ENCODE assay signal across 8 mouse cellular contexts in the genomic region with DNA sequence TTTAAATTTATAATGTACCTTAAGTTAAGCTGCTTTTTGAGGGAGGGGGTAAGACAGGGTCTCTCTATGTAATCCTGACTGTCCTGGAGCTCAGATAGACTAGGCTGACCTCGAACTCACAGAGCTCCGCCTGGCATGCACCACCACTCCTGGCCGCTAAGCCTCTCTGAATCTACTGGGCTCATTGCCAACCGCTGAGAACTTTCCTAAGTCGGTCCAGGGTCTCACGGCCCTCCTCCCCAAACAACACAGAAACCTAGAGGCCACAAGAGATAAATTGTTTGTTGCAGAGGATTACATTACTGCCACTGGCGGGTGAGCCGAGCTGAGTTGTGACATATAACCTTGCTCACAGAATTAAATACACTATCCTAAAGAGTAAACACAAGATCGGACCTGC. TPM values are rescaled to one million over a fixed set of nuclear protein-coding genes. Genes with fewer than 3 reads are reported as not detected.
DNase-seq lines count a peak whose midpoint lies in the region; ATAC-seq lines count a peak whose summit lies in the region.

No protein-coding gene starts in this region.

- H3K36me3 ChIP-seq in heart, embryonic 16.5 days (ENCODE audit: control insufficient read depth, insufficient read depth): no peaks in the 10 kb centered on the region; the same call in 1 of the 2 replicates

- no peak overlapping the region for H3K9ac ChIP-seq in heart, embryonic 16.5 days (ENCODE audit: low read length)

- ATAC-seq in heart, embryonic 16.5 days (replicated peaks; ENCODE audit: extremely low read depth, insufficient read depth, low FRiP score): no peak

- H3K4me3 ChIP-seq in heart, embryonic 16.5 days (ENCODE audit: low read length): peak overlapping the region; percentile 72

- peak overlapping the region; percentile 87 for H3K4me2 ChIP-seq in heart, embryonic 16.5 days (ENCODE audit: low read depth, low read length)

- H3K27me3 ChIP-seq in heart, embryonic 16.5 days (ENCODE audit: control insufficient read depth, insufficient read depth, low read length): no peaks in the 10 kb centered on the region; the same call in 1 of the 2 replicates

- H3K27ac ChIP-seq in heart, embryonic 16.5 days (ENCODE audit: low read length): peak overlapping the region; percentile 51; the same call in 1 of the 2 replicates

- 18% methylated on average over 9 of the region's 9 CpGs for WGBS in heart, embryonic 16.5 days

- peak; percentile 7 for DNase-seq in thymus, postnatal 0 days (ENCODE audit: low spot score)
- no peak for DNase-seq in thymus, postnatal 10 days (ENCODE audit: low spot score in 2 of 2)
- DNase-seq in embryo, embryonic 10.5 days (ENCODE audit: low spot score): peak; percentile 63
- peak; percentile 66 for DNase-seq in kidney, postnatal 10 days
- DNase-seq in lung, postnatal 4 days: peak; percentile 30 to 42
- DNase-seq in skeletal muscle tissue, adult 2 months (ENCODE audit: low read depth, low spot score): peak; percentile 27
- DNase-seq in T-cell, adult 2 months (ENCODE audit: low spot score): no peak

- H3K4me1 ChIP-seq in heart, embryonic 16.5 days (ENCODE audit: control insufficient read depth, insufficient read depth, low read length): peaks cover 3% of the 10 kb centered on the region; the same call in 1 of the 2 replicates

- H3K9me3 ChIP-seq in heart, embryonic 16.5 days (replicated peaks; ENCODE audit: control insufficient read depth, low read length): no peaks in the 10 kb centered on the region

RNA-seq across cellular contexts. Expression of a gene that starts 1.4 kb away (rescaled TPM):
- 0.18 TPM in 1 of 2 replicates, not detected in the other for polyA plus RNA-seq in thymus, postnatal 0 days (2015; fragmentation: Nextera tagmentation; extraction: Ambion mirVana)
- polyA plus RNA-seq in heart, embryonic 16.5 days (2015; fragmentation: Nextera tagmentation; extraction: Ambion mirVana): 2.6 and 2.9 TPM in 2 replicates

RNA-seq across cellular contexts. Expression of a gene that starts 20.6 kb away (rescaled TPM):
- 1.9 and 2.9 TPM in 2 replicates for polyA plus RNA-seq in thymus, postnatal 0 days (2015; fragmentation: Nextera tagmentation; extraction: Ambion mirVana)
- polyA plus RNA-seq in heart, embryonic 16.5 days (2015; fragmentation: Nextera tagmentation; extraction: Ambion mirVana): 1.6 and 2.3 TPM in 2 replicates

RNA-seq across cellular contexts. Expression of a gene that starts 55.8 kb away (rescaled TPM):
- polyA plus RNA-seq in thymus, postnatal 0 days (2015; fragmentation: Nextera tagmentation; extraction: Ambion mirVana): 0.09 TPM in 1 of 2 replicates, not detected in the other
- 0.09 and 0.12 TPM in 2 replicates for polyA plus RNA-seq in heart, embryonic 16.5 days (2015; fragmentation: Nextera tagmentation; extraction: Ambion mirVana)

Comparison
In these comparisons a context has a peak if more than half of its experiments do, and no peak if none do; other contexts are left out.
1. DNase-seq: peak in thymus, postnatal 0 days (single experiment), embryo, embryonic 10.5 days (single experiment), kidney, postnatal 10 days (single experiment), lung, postnatal 4 days (2 of 2) and skeletal muscle tissue, adult 2 months (single experiment); none in thymus, postnatal 10 days (0 of 2) and T-cell, adult 2 months (single experiment).